Mouse (Mus musculus): ENCODE results near the gene Ttc17. TPM values are rescaled to one million over a fixed set of nuclear protein-coding genes. Genes with fewer than 3 reads are reported as not detected.

Ttc17 gene
- total and polyA plus RNA-seq, 2 experiments from 2014 or later, result 19.1 to 22.9 TPM

DNA sequence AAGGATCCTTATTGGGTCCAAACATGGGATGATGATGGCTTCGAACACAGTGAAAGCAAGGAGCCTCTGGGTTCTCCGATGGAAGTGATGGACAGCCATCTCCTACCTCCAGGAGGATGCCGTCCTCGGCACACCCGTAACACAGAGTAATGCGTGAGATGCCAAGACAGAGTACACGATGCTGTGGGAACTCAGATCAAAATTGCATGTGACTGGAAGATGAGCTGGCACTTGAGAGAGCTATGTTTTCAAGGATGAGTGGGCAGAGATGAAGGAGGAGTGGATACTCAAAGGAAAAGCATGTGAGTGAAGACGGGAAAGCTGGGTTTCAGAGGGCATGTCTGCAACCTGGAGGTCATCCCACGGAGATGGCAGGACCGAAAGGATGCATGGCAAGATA, 135.3 kb downstream of the Ttc17 start:
- no peak for TF ChIP-seq CTCF (IDR thresholded peaks at IDR 0.05; ENCODE audit: low read depth)
- Histone ChIP-seq H3K36me3 (ENCODE audit: insufficient read depth, low read length) (no peaks in the 10 kb centered on the region), H3K4me2 (ENCODE audit: low read depth, low read length) (no peak overlapping the region), H3K27me3 (ENCODE audit: insufficient read depth, low read length) (no peaks in the 10 kb centered on the region), H3K9ac (replicated peaks; ENCODE audit: low read length) (no peak overlapping the region), H3K4me3 (ENCODE audit: low read length) (no peak overlapping the region), H3K9me3 (ENCODE audit: low read length) (no peaks in the 10 kb centered on the region), H3K27ac (no peak overlapping the region), H3K4me1 (ENCODE audit: insufficient read depth, low read length) (peaks cover 7% of the 10 kb centered on the region)
- DNase-seq (ENCODE audit: low spot score), result no peak
- WGBS, result 93% methylated on average over 10 of the region's 10 CpGs
- ATAC-seq, result no peak

DNA sequence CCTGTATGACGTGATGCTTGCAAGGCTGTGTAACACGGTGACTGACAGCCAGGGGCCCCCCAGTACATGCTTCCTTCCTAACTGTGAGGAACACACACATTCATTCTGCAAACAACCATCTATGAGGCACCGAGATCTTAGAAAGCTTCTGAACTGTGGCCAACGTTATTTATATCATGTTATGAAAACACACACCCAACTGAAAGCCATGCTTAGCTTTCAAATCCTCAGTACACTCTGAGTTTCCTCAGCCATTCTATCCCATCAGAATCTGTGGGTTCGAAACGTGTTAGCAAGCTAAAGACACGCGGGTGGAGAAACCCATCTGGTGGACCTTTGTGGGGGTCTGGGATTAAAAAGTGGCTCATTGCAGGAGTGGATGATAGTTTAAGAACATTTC, 137.7 kb downstream of the Ttc17 start:
- DNase-seq (ENCODE audit: low spot score), result no peak

DNA sequence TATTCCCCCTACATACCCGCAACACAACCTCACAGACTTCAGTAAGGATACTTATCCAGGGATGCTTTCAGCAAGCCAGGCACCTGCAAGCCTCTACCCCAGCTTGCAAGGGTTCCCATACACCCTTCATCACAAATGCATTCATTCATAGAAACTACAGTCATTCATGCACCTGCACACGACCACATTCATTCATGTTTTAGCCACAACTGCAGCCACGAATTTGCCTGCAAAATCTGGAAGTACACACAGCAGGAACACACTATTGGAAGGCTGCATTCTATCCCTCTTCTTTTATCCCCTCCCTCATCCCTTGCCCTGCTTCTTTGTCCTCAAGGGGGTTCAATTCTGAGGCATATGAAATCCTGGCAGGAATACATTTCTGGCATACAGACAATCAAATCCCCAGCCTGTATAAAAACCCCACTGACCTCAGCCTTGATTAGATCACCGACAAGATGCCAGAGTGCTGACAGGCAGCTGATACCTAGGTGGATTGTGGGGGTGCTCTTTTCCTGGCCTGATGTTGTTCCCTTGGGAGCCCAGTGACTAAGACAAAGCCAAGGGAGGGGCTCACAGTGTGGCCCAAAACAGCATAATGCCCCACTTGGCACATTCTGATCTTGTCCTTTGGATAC, 139.2 kb downstream of the Ttc17 start:
- H3K9ac ChIP-seq (replicated peaks; ENCODE audit: low read length), result no peak overlapping the region
- DNase-seq (ENCODE audit: low spot score) (no peak), ATAC-seq (no peak)
- no peak overlapping the region for H3K4me2 ChIP-seq (ENCODE audit: low read depth, low read length)
- H3K4me3 ChIP-seq (ENCODE audit: low read length), result no peak overlapping the region
- peaks cover 10% of the 10 kb centered on the region for H3K4me1 ChIP-seq (ENCODE audit: insufficient read depth, low read length)
- no peaks in the 10 kb centered on the region for H3K27me3 ChIP-seq (ENCODE audit: insufficient read depth, low read length)
- no peak for TF ChIP-seq CTCF (IDR thresholded peaks at IDR 0.05; ENCODE audit: low read depth)
- H3K9me3 ChIP-seq (ENCODE audit: low read length), result no peaks in the 10 kb centered on the region
- H3K27ac ChIP-seq, result no peak overlapping the region
- H3K36me3 ChIP-seq (ENCODE audit: insufficient read depth, low read length), result no peaks in the 10 kb centered on the region
- 21% methylated on average over 4 of the region's 4 CpGs for WGBS

More for the DNA sequence above, 137.7 kb downstream of the Ttc17 start:
- no peak for ATAC-seq
- 88% methylated on average over 8 of the region's 8 CpGs for WGBS
- Histone ChIP-seq H3K9ac (replicated peaks; ENCODE audit: low read length) (no peak overlapping the region), H3K4me2 (ENCODE audit: low read depth, low read length) (no peak overlapping the region), H3K27me3 (ENCODE audit: insufficient read depth, low read length) (no peaks in the 10 kb centered on the region), H3K4me3 (ENCODE audit: low read length) (no peak overlapping the region), H3K9me3 (ENCODE audit: low read length) (no peaks in the 10 kb centered on the region), H3K36me3 (ENCODE audit: insufficient read depth, low read length) (no peaks in the 10 kb centered on the region), H3K4me1 (ENCODE audit: insufficient read depth, low read length) (peaks cover 7% of the 10 kb centered on the region), H3K27ac (no peak overlapping the region)
- TF ChIP-seq CTCF (IDR thresholded peaks at IDR 0.05; ENCODE audit: low read depth), result no peak

DNA sequence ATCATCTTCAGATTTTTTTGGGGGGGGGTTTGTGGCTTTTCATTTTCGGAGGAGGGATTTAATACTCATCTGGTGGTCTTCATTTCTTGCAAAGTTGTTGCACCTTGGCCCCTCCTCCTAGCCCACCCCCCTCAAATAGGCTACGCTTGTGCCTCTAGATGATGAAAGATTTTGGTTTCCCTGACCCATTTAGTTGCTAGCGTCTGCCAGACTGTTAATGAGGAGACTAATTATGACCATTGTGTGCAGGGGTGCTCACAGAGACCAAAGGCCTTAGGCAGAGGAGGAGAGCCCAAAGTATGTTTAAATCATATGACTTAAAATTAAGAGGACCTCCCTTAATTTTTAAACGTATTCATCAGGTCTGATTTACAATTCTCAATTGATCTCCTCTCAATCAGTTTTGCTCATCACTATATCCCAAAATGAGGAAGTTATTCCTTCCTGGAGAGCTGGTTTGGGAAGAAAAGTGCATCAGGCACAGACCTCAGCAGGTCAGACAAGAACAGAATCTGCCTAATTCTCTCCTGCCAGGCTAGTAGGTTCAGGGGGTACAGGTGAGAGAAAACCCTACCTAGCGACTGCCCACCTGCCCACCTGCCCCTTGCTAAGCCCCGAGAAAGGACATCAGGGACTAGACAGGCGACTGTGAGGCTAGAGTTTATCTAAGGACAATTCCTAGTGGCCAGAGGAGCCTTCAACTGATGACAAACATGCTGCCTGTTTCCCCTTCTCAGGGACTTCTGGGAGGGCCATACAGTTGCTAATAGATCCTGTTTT, 139.9 kb downstream of the Ttc17 start:
- H3K4me1 ChIP-seq (ENCODE audit: insufficient read depth, low read length), result peaks cover 10% of the 10 kb centered on the region
- no peak overlapping the region for H3K9ac ChIP-seq (replicated peaks; ENCODE audit: low read length)
- H3K4me2 ChIP-seq (ENCODE audit: low read depth, low read length), result peak overlapping the region; percentile 75; the same call in 1 of the 2 replicates

DNA sequence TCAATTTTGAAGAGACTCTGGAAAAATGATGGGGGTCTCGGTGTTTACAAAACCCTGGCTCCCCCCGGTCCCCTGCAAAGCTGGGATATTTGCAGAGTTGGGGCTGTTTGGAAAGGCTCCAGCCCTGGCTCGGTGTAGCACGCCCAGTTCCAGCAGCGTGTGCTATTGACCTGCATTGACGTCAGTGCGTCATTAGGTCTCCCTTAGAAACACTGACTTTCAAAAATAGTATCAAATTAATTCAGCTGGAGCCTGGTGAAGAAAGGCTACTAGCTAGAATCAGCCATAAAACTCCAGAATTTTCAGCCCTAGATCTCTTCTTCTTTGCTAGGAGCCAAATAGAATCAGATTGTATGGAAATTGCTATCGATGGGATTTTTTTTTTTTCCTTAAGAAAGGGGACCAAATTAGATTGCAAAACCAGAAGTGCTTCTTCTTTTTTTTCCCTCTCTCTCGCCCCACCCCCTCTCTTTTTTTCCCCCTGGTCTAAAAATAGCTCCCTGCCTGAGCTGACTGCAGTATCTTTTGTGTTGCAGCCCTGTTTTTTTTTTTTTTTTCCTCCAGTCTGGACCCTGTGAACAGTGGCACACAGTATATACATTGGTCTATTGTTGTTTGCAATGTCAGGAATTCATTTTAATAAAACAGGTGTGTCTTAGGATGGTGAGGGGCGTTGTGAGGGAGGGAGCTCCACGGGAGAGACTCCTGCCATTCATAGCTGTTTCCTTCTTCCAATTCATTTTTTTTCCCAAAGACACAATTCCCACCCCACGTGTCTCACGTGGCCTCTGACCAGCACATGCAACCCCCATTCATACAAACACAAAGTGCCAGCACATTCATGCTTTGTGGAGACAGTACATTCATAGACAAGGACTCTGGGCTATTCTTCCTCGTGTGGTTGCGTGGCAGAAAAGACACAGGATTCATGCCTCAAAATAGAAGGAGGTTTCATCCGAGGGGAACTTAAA, 141.0 kb downstream of the Ttc17 start:
- 2% methylated on average over 16 of the region's 16 CpGs for WGBS
- Histone ChIP-seq H3K9ac (replicated peaks; ENCODE audit: low read length) (peak overlapping the region; percentile 52), H3K4me2 (ENCODE audit: low read depth, low read length) (peak overlapping the region; percentile 75), H3K27me3 (ENCODE audit: insufficient read depth, low read length) (no peaks in the 10 kb centered on the region), H3K9me3 (ENCODE audit: low read length) (no peaks in the 10 kb centered on the region), H3K27ac (peak overlapping the region; percentile 83), H3K4me3 (ENCODE audit: low read length) (peak overlapping the region; percentile 33), H3K36me3 (ENCODE audit: insufficient read depth, low read length) (no peaks in the 10 kb centered on the region), H3K4me1 (ENCODE audit: insufficient read depth, low read length) (peaks cover 10% of the 10 kb centered on the region)
- no peak for TF ChIP-seq CTCF (IDR thresholded peaks at IDR 0.05; ENCODE audit: low read depth)
- peak; percentile 70 for ATAC-seq
- peak; percentile 83 for DNase-seq (ENCODE audit: low spot score)

More for the DNA sequence above, 139.9 kb downstream of the Ttc17 start:
- WGBS, result 26% methylated on average over 7 of the region's 7 CpGs
- Histone ChIP-seq H3K4me3 (ENCODE audit: low read length) (no peak overlapping the region), H3K27ac (peak overlapping the region; percentile 83; the same call in 1 of the 2 replicates), H3K9me3 (ENCODE audit: low read length) (no peaks in the 10 kb centered on the region), H3K27me3 (ENCODE audit: insufficient read depth, low read length) (no peaks in the 10 kb centered on the region), H3K36me3 (ENCODE audit: insufficient read depth, low read length) (no peaks in the 10 kb centered on the region)
- DNase-seq (ENCODE audit: low spot score) (no peak), ATAC-seq (no peak)
- no peak for TF ChIP-seq CTCF (IDR thresholded peaks at IDR 0.05; ENCODE audit: low read depth)

DNA sequence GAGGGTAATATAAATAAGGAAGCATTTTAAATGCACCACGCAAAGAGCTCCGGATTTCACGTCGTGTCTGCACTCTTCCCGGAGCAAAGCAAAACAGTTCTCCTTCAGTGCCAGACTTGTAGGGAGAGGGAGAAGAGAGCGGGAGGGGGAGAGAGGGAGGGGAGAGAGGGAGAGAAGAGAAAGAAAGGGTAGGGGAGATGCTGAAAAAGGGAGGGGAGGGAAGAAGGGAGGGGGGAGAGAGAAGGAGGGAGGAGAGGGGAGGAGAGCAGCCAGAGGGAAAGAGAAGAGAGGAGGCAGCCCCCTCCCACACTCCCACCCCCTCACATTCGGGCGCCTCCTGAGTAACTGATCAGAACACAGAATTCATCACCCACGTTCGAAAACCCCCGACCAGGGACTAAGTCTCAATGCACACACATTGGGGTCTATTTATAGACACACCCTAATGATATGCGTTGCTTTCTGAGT, 141.8 kb downstream of the Ttc17 start:
- peak overlapping the region; percentile 75 for H3K4me2 ChIP-seq (ENCODE audit: low read depth, low read length)
- peak overlapping the region; percentile 52 for H3K9ac ChIP-seq (replicated peaks; ENCODE audit: low read length)
- H3K27ac ChIP-seq, result peak overlapping the region; percentile 83
- no peaks in the 10 kb centered on the region for H3K36me3 ChIP-seq (ENCODE audit: insufficient read depth, low read length)
- H3K4me1 ChIP-seq (ENCODE audit: insufficient read depth, low read length), result peaks cover 10% of the 10 kb centered on the region
- H3K27me3 ChIP-seq (ENCODE audit: insufficient read depth, low read length), result no peaks in the 10 kb centered on the region
- TF ChIP-seq CTCF (IDR thresholded peaks at IDR 0.05; ENCODE audit: low read depth), result no peak
- ATAC-seq (peak; percentile 64), DNase-seq (ENCODE audit: low spot score) (peak; percentile 60)
- WGBS, result 2% methylated on average over 12 of the region's 12 CpGs
- H3K9me3 ChIP-seq (ENCODE audit: low read length), result no peaks in the 10 kb centered on the region
- peak overlapping the region; percentile 33 for H3K4me3 ChIP-seq (ENCODE audit: low read length)
